In genomic region chr7:98415550-98415949, GRCm38 (mm10) we compare ENCODE assay signal across 8 mouse cellular contexts. TPM values are rescaled to one million over a fixed set of nuclear protein-coding genes. Genes with fewer than 3 reads are reported as not detected.
A peak's percentile ranks its signal among the peaks of the same experiment; 100 is the strongest.
DNase-seq lines count a peak whose midpoint lies in the region; ATAC-seq lines count a peak whose summit lies in the region.
"Had no signal": no experiment of that assay in that cellular context is flagged by ENCODE, and none has a peak within 500 bp of the region (broad histone marks: within the 10 kb centered on the region; RNA-seq: fewer than 3 reads in every experiment).

No protein-coding gene starts in this region.

- WGBS in embryonic facial prominence, embryonic 14.5 days, result 12% methylated on average over 3 of the region's 3 CpGs
- WGBS in limb, embryonic 13.5 days, result 13% methylated on average over 3 of the region's 3 CpGs
- WGBS in forebrain, embryonic 10.5 days, result 53% methylated on average over 3 of the region's 3 CpGs

- no peak overlapping the region for H3K4me3 ChIP-seq in embryonic facial prominence, embryonic 14.5 days (ENCODE audit: low read depth, low read length)
- H3K4me3 ChIP-seq in limb, embryonic 13.5 days, result no peak overlapping the region
- no peak overlapping the region for H3K4me3 ChIP-seq in forebrain, embryonic 10.5 days
- H3K4me3 ChIP-seq: kidney, embryonic 15.5 days had no signal

- no peaks in the 10 kb centered on the region for H3K36me3 ChIP-seq in embryonic facial prominence, embryonic 14.5 days (ENCODE audit: control insufficient read depth, insufficient read depth, low read length)
- H3K36me3 ChIP-seq in limb, embryonic 13.5 days, result no peaks in the 10 kb centered on the region
- H3K36me3 ChIP-seq in forebrain, embryonic 10.5 days (replicated peaks), result no peaks in the 10 kb centered on the region
- H3K36me3 ChIP-seq: kidney, embryonic 15.5 days had no signal

- peak; percentile 42; the same call in 1 of the 2 replicates for ATAC-seq in embryonic facial prominence, embryonic 14.5 days (ENCODE audit: low read depth)
- peak; percentile 64 for ATAC-seq in limb, embryonic 13.5 days (ENCODE audit: low FRiP score, low read depth)

- no peaks in the 10 kb centered on the region for H3K9me3 ChIP-seq in embryonic facial prominence, embryonic 14.5 days (ENCODE audit: control insufficient read depth, low read length)
- H3K9me3 ChIP-seq in limb, embryonic 13.5 days, result no peaks in the 10 kb centered on the region
- H3K9me3 ChIP-seq in forebrain, embryonic 10.5 days, result no peaks in the 10 kb centered on the region
- H3K9me3 ChIP-seq: kidney, embryonic 15.5 days had no signal

- DNase-seq in urinary bladder, postnatal 14 days (ENCODE audit: low spot score), result peak; percentile 18
- DNase-seq in urinary bladder, postnatal 10 days (ENCODE audit: low spot score), result no peak
- DNase-seq in embryonic facial prominence, embryonic 14.5 days (ENCODE audit: low spot score), result peak; percentile 59
- no peak for DNase-seq in cerebellum, adult 9-11 months
- DNase-seq in right cerebral cortex, adult 2 months (ENCODE audit: low spot score in 2 of 2), result no peak
- no peak for DNase-seq in forebrain, embryonic 10.5 days (ENCODE audit: extremely low spot score, low spot score)

- no peak overlapping the region for H3K9ac ChIP-seq in embryonic facial prominence, embryonic 14.5 days (ENCODE audit: low read depth, low read length)
- H3K9ac ChIP-seq in limb, embryonic 13.5 days, result no peak overlapping the region
- H3K9ac ChIP-seq: kidney, embryonic 15.5 days had no signal

- 0 out of 2 replicates have a peak overlapping the region, but pooled peaks have one; percentile 22 for H3K27ac ChIP-seq in embryonic facial prominence, embryonic 14.5 days (replicated peaks; ENCODE audit: low read depth, low read length)
- peak overlapping the region; percentile 40; the same call in 1 of the 2 replicates for H3K27ac ChIP-seq in limb, embryonic 13.5 days
- no peak overlapping the region; the same call in 1 of the 2 replicates for H3K27ac ChIP-seq in forebrain, embryonic 10.5 days
- H3K27ac ChIP-seq: kidney, embryonic 15.5 days had no signal

- no peak overlapping the region for H3K4me2 ChIP-seq in embryonic facial prominence, embryonic 14.5 days (ENCODE audit: low read depth, low read length)
- peak overlapping the region; percentile 14; the same call in 1 of the 2 replicates for H3K4me2 ChIP-seq in limb, embryonic 13.5 days (replicated peaks)
- H3K4me2 ChIP-seq: kidney, embryonic 15.5 days had no signal

- no peaks in the 10 kb centered on the region for H3K27me3 ChIP-seq in embryonic facial prominence, embryonic 14.5 days (replicated peaks; ENCODE audit: control insufficient read depth, insufficient read depth, low read length)
- H3K27me3 ChIP-seq in limb, embryonic 13.5 days, result no peaks in the 10 kb centered on the region
- no peaks in the 10 kb centered on the region for H3K27me3 ChIP-seq in forebrain, embryonic 10.5 days (ENCODE audit: poor library complexity, severe bottlenecking)
- H3K27me3 ChIP-seq: kidney, embryonic 15.5 days had no signal

- peaks cover 11% of the 10 kb centered on the region; the same call in 1 of the 2 replicates for H3K4me1 ChIP-seq in embryonic facial prominence, embryonic 14.5 days (ENCODE audit: control insufficient read depth, insufficient read depth, low read length)
- H3K4me1 ChIP-seq in limb, embryonic 13.5 days, result peaks cover 43% of the 10 kb centered on the region
- H3K4me1 ChIP-seq in forebrain, embryonic 10.5 days, result peaks cover 22% of the 10 kb centered on the region

RNA-seq across cellular contexts. Expression of gene Gucy2d, which starts 24.7 kb away (rescaled TPM):
- 0.31 TPM in 1 of 2 replicates, not detected in the other for polyA plus RNA-seq in embryonic facial prominence, embryonic 14.5 days (2014; fragmentation: Nextera tagmentation; extraction: Ambion mirVana)
- polyA plus RNA-seq in limb, embryonic 13.5 days (2015; fragmentation: Nextera tagmentation; extraction: Ambion mirVana), result not detected in 2 replicates
- polyA plus RNA-seq in forebrain, embryonic 10.5 days (2016; fragmentation: Nextera tagmentation; extraction: Ambion mirVana), result not detected in 2 replicates

RNA-seq across cellular contexts. Expression of gene Tsku, which starts 54.4 kb away (rescaled TPM):
- polyA plus RNA-seq in embryonic facial prominence, embryonic 14.5 days (2014; fragmentation: Nextera tagmentation; extraction: Ambion mirVana), result 23.6 and 24.7 TPM in 2 replicates
- polyA plus RNA-seq in limb, embryonic 13.5 days (2015; fragmentation: Nextera tagmentation; extraction: Ambion mirVana), result 22.4 and 23.1 TPM in 2 replicates
- polyA plus RNA-seq in forebrain, embryonic 10.5 days (2016; fragmentation: Nextera tagmentation; extraction: Ambion mirVana), result 8.7 and 9.3 TPM in 2 replicates

Comparison
In these comparisons a context has a peak if more than half of its experiments do, and no peak if none do; other contexts are left out.
1. DNase-seq: peak in urinary bladder, postnatal 14 days (single experiment) and embryonic facial prominence, embryonic 14.5 days (single experiment); none in urinary bladder, postnatal 10 days (single experiment), cerebellum, adult 9-11 months (single experiment), right cerebral cortex, adult 2 months (0 of 2) and forebrain, embryonic 10.5 days (single experiment).